Mouse (Mus musculus): ENCODE measurements around the gene Alkbh6. TPM values are rescaled to one million over a fixed set of nuclear protein-coding genes. Genes with fewer than 3 reads are reported as not detected.

Alkbh6 gene
- polyA plus RNA-seq, 1 experiment from 2014 or later, result 56.8 TPM

GRCm38 (mm10) chr7:30358378-30359186 lies 50.1 kb downstream of the Alkbh6 start:
- no peaks in the 10 kb centered on the region for H3K9me3 ChIP-seq (replicated peaks)
- H3K4me3 ChIP-seq, result no peak overlapping the region
- ATAC-seq (ENCODE audit: insufficient number of reproducible peaks, low FRiP score), result no peak
- H3K36me3 ChIP-seq, result peaks cover 18% of the 10 kb centered on the region
- peaks cover 17% of the 10 kb centered on the region; the same call in 1 of the 2 replicates for H3K4me1 ChIP-seq (replicated peaks)
- no peak overlapping the region for H3K4me2 ChIP-seq
- no peak overlapping the region for H3K27ac ChIP-seq (ENCODE audit: poor library complexity, severe bottlenecking)
- peaks cover 33% of the 10 kb centered on the region for H3K27me3 ChIP-seq (replicated peaks)
- WGBS, result 70% methylated on average over 7 of the region's 7 CpGs
- no peak overlapping the region for H3K9ac ChIP-seq

- H3K4me3 ChIP-seq, result no peak overlapping the region
- peaks cover 12% of the 10 kb centered on the region; the same call in 1 of the 2 replicates for H3K4me1 ChIP-seq (replicated peaks)
- no peak overlapping the region for H3K9ac ChIP-seq
- H3K27me3 ChIP-seq (replicated peaks), result peaks cover 41% of the 10 kb centered on the region
- H3K27ac ChIP-seq (ENCODE audit: poor library complexity, severe bottlenecking), result no peak overlapping the region
- peaks cover 18% of the 10 kb centered on the region for H3K36me3 ChIP-seq
- no peak overlapping the region for H3K4me2 ChIP-seq
- 75% methylated on average over 31 of the region's 31 CpGs for WGBS
- no peaks in the 10 kb centered on the region for H3K9me3 ChIP-seq (replicated peaks)
- no peak for ATAC-seq (ENCODE audit: insufficient number of reproducible peaks, low FRiP score)
These were observed 50.9 kb downstream of the Alkbh6 start for GRCm38 (mm10) chr7:30359276-30359865.

GRCm38 (mm10) chr7:30360028-30360427 lies 51.5 kb downstream of the Alkbh6 start:
- H3K36me3 ChIP-seq, result peaks cover 18% of the 10 kb centered on the region
- H3K27me3 ChIP-seq (replicated peaks), result peaks cover 47% of the 10 kb centered on the region
- H3K4me3 ChIP-seq, result no peak overlapping the region
- no peak overlapping the region for H3K27ac ChIP-seq (ENCODE audit: poor library complexity, severe bottlenecking)
- H3K9ac ChIP-seq, result no peak overlapping the region
- H3K9me3 ChIP-seq (replicated peaks), result no peaks in the 10 kb centered on the region
- no peak for ATAC-seq (ENCODE audit: insufficient number of reproducible peaks, low FRiP score)
- no peak overlapping the region for H3K4me2 ChIP-seq
- 76% methylated on average over 17 of the region's 17 CpGs for WGBS
- peaks cover 12% of the 10 kb centered on the region; the same call in 1 of the 2 replicates for H3K4me1 ChIP-seq (replicated peaks)

DNA sequence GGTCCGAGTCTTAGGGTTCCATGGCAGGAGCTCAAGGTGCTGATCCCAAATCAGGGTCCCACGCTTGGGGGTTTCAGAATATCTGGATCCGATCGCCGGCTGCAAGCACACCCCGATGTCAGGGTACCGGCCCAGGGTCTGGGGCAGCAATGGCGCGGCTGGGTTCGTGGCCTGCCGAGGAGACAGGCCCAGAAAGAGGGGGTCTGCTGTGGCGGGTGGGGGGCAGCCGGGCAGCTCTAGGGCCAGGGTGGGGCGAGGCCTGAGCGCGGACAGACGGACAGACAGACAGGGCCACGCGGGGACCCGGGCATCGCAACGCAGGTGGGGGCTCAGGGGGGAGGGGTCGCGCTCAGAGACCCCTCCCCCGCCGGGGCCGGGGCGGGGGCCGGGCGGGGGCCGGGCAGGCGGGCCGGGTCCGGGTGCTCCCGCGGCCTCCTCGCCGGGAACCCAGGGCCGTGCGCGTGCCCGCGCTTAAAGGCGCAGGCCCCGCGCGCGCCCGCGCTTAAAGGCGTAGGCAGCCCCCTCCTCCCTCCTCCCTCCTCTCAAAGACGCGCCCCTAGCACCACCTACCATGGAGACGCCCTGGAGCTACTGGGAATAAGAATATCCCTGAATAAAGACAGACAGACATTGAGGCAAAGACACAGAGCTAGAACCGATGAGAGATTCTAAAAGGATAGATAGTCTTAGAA lies 54.3 kb downstream of the Alkbh6 start, which contains the start of gene Lrfn3:
Gene Lrfn3, minus strand, starts transcription at position 121 of the 692 bp plus-strand sequence.
- H3K9me3 ChIP-seq (replicated peaks), result no peaks in the 10 kb centered on the region
- peak; percentile 55 for ATAC-seq (ENCODE audit: insufficient number of reproducible peaks, low FRiP score)
- peaks cover 12% of the 10 kb centered on the region; the same call in 1 of the 2 replicates for H3K36me3 ChIP-seq
- peak within 1 kb of the TSS; percentile 86 for H3K4me2 ChIP-seq
- peak within 1 kb of the TSS; percentile 76 for H3K4me3 ChIP-seq
- WGBS, result 1% methylated on average over 48 of the region's 55 CpGs
- H3K27me3 ChIP-seq (replicated peaks), result peaks cover 46% of the 10 kb centered on the region
- H3K27ac ChIP-seq (ENCODE audit: poor library complexity, severe bottlenecking), result no peak within 1 kb of the TSS
- peak within 1 kb of the TSS; percentile 81 for H3K9ac ChIP-seq
- peaks cover 12% of the 10 kb centered on the region; the same call in 1 of the 2 replicates for H3K4me1 ChIP-seq (replicated peaks)

- H3K27ac ChIP-seq (ENCODE audit: poor library complexity, severe bottlenecking), result no peak overlapping the region
- H3K4me1 ChIP-seq (replicated peaks), result peaks cover 12% of the 10 kb centered on the region; the same call in 1 of the 2 replicates
- no peaks in the 10 kb centered on the region for H3K9me3 ChIP-seq (replicated peaks)
- H3K9ac ChIP-seq, result no peak overlapping the region
- H3K36me3 ChIP-seq, result peaks cover 12% of the 10 kb centered on the region; the same call in 1 of the 2 replicates
- 72% methylated on average over 6 of the region's 6 CpGs for WGBS
- peaks cover 46% of the 10 kb centered on the region for H3K27me3 ChIP-seq (replicated peaks)
- peak overlapping the region; percentile 76 for H3K4me3 ChIP-seq
- peak overlapping the region; percentile 86 for H3K4me2 ChIP-seq
- no peak for ATAC-seq (ENCODE audit: insufficient number of reproducible peaks, low FRiP score)
These were observed 54.8 kb downstream of the Alkbh6 start for GRCm38 (mm10) chr7:30363344-30363738.

Other genes starting within 250 kb of the Alkbh6 start
- 2.5 and 2.9 TPM in 2 replicates for gene Zfp82, start 235.8 kb upstream of the Alkbh6 start, polyA plus RNA-seq (2016; fragmentation: Nextera tagmentation; extraction: Ambion mirVana)
- gene Gm26920, start 218.3 kb upstream of the Alkbh6 start, polyA plus RNA-seq (2016; fragmentation: Nextera tagmentation; extraction: Ambion mirVana), result 1.5 and 1.7 TPM in 2 replicates
- gene Zfp566, start 218.2 kb upstream of the Alkbh6 start, polyA plus RNA-seq (2016; fragmentation: Nextera tagmentation; extraction: Ambion mirVana), result 5.8 and 6.1 TPM in 2 replicates
- 90.8 and 93.5 TPM in 2 replicates for gene Zfp260, start 213.9 kb upstream of the Alkbh6 start, polyA plus RNA-seq (2016; fragmentation: Nextera tagmentation; extraction: Ambion mirVana)
- gene Zfp382, start 186.8 kb upstream of the Alkbh6 start, polyA plus RNA-seq (2016; fragmentation: Nextera tagmentation; extraction: Ambion mirVana), result 11.6 TPM in 2 replicates
- 10.5 TPM in 2 replicates for gene Zfp146, start 139.0 kb upstream of the Alkbh6 start, polyA plus RNA-seq (2016; fragmentation: Nextera tagmentation; extraction: Ambion mirVana)
- gene Cox7a1, start 124.6 kb upstream of the Alkbh6 start, polyA plus RNA-seq (2016; fragmentation: Nextera tagmentation; extraction: Ambion mirVana), result 300 and 306 TPM in 2 replicates
- gene Capns1, start 109.9 kb upstream of the Alkbh6 start, polyA plus RNA-seq (2016; fragmentation: Nextera tagmentation; extraction: Ambion mirVana), result 77.0 and 83.4 TPM in 2 replicates
- 101 and 105 TPM in 2 replicates for gene Polr2i, start 76.8 kb upstream of the Alkbh6 start, polyA plus RNA-seq (2016; fragmentation: Nextera tagmentation; extraction: Ambion mirVana)
- gene Tbcb, start 76.4 kb upstream of the Alkbh6 start, polyA plus RNA-seq (2016; fragmentation: Nextera tagmentation; extraction: Ambion mirVana), result 155 and 162 TPM in 2 replicates
- not detected in 2 replicates for gene Ovol3, start 73.0 kb upstream of the Alkbh6 start, polyA plus RNA-seq (2016; fragmentation: Nextera tagmentation; extraction: Ambion mirVana)
- gene Thap8, start 28.6 kb upstream of the Alkbh6 start, polyA plus RNA-seq (2016; fragmentation: Nextera tagmentation; extraction: Ambion mirVana), result 0.27 and 0.32 TPM in 2 replicates
- 9.3 and 9.9 TPM in 2 replicates for gene Wdr62, start 28.3 kb upstream of the Alkbh6 start, polyA plus RNA-seq (2016; fragmentation: Nextera tagmentation; extraction: Ambion mirVana)
- 17.2 and 20.2 TPM in 2 replicates for gene Clip3, start 17.0 kb upstream of the Alkbh6 start, polyA plus RNA-seq (2016; fragmentation: Nextera tagmentation; extraction: Ambion mirVana)
- gene Syne4, start 6.1 kb downstream of the Alkbh6 start, polyA plus RNA-seq (2016; fragmentation: Nextera tagmentation; extraction: Ambion mirVana), result 18.4 and 19.5 TPM in 2 replicates
- 1.7 and 2.9 TPM in 2 replicates for gene E130208F15Rik, start 13.0 kb downstream of the Alkbh6 start, polyA plus RNA-seq (2016; fragmentation: Nextera tagmentation; extraction: Ambion mirVana)
- 16.7 and 17.0 TPM in 2 replicates for gene Sdhaf1, start 15.2 kb downstream of the Alkbh6 start, polyA plus RNA-seq (2016; fragmentation: Nextera tagmentation; extraction: Ambion mirVana)
- 2.3 and 2.8 TPM in 2 replicates for gene Lrfn3, start 54.1 kb downstream of the Alkbh6 start, polyA plus RNA-seq (2016; fragmentation: Nextera tagmentation; extraction: Ambion mirVana)
- gene Tyrobp, start 105.0 kb downstream of the Alkbh6 start, polyA plus RNA-seq (2016; fragmentation: Nextera tagmentation; extraction: Ambion mirVana), result 9.5 and 9.8 TPM in 2 replicates
- 1.1 TPM in 1 of 2 replicates, not detected in the other for gene Hcst, start 111.1 kb downstream of the Alkbh6 start, polyA plus RNA-seq (2016; fragmentation: Nextera tagmentation; extraction: Ambion mirVana)
- gene Nfkbid, start 113.0 kb downstream of the Alkbh6 start, polyA plus RNA-seq (2016; fragmentation: Nextera tagmentation; extraction: Ambion mirVana), result 0.95 and 1.3 TPM in 2 replicates
- gene Aplp1, start 136.8 kb downstream of the Alkbh6 start, polyA plus RNA-seq (2016; fragmentation: Nextera tagmentation; extraction: Ambion mirVana), result 41.6 and 43.4 TPM in 2 replicates
- gene Kirrel2, start 149.0 kb downstream of the Alkbh6 start, polyA plus RNA-seq (2016; fragmentation: Nextera tagmentation; extraction: Ambion mirVana), result 1.1 and 1.3 TPM in 2 replicates
- gene Nphs1, start 149.6 kb downstream of the Alkbh6 start, polyA plus RNA-seq (2016; fragmentation: Nextera tagmentation; extraction: Ambion mirVana), result 0.06 and 0.23 TPM in 2 replicates
- 1.00 TPM in 1 of 2 replicates, not detected in the other for gene Prodh2, start 184.9 kb downstream of the Alkbh6 start, polyA plus RNA-seq (2016; fragmentation: Nextera tagmentation; extraction: Ambion mirVana)
- 10.1 and 10.9 TPM in 2 replicates for gene Arhgap33, start 226.3 kb downstream of the Alkbh6 start, polyA plus RNA-seq (2016; fragmentation: Nextera tagmentation; extraction: Ambion mirVana)
- 30.5 and 31.6 TPM in 2 replicates for gene Hspb6, start 243.5 kb downstream of the Alkbh6 start, polyA plus RNA-seq (2016; fragmentation: Nextera tagmentation; extraction: Ambion mirVana)
- 9.3 and 12.7 TPM in 2 replicates for gene Proser3, start 243.6 kb downstream of the Alkbh6 start, polyA plus RNA-seq (2016; fragmentation: Nextera tagmentation; extraction: Ambion mirVana)